Mouse (Mus musculus) G1E (cell line): ENCODE data around the gene Ermp1.

Experiments used
- CTCF ChIP-seq: IDR thresholded peaks from 2 replicates; pipeline ENCODE4 v1.5.1; 2012; ENCODE audit warnings: low read depth, low read length, inconsistent platforms, mixed read lengths
- GATA1 ChIP-seq: IDR thresholded peaks from 2 replicates; pipeline ENCODE4 v1.6.1; 2012; ENCODE audit warnings: borderline replicate concordance, low read length, inconsistent platforms, mixed read lengths
- POLR2AphosphoS5 ChIP-seq: IDR thresholded peaks from 2 replicates; pipeline ENCODE4 v1.6.1; 2012; ENCODE audit warnings: low read depth, low read length, inconsistent platforms; ENCODE audit not compliant: insufficient replicate concordance
- TAL1 ChIP-seq: conservative IDR thresholded peaks from 2 replicates; pipeline ENCODE4 v1.6.1; 2012; ENCODE audit warnings: low read depth, low read length, inconsistent platforms, mixed read lengths

DNA sequence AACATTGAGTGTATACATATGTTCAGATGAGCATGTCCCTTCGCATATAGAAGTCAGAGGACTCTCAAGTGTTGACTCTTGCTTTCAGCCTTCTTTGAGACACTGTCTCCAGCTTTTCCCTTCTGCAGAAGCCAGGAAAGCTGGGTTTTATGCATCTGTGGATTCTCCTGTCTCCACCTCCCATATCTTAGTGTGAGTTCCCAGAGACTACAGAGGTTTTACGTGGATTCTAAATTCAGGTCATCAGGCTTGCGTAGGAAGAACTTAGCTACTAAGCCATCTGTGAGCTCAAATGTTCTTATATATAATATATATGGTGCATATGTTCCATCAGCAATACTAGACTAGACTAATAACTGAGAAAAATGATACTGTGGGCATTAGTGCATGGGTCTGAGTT lies 51.9 kb downstream of the Ermp1 start:
- TF ChIP-seq CTCF (no peak), GATA1 (no peak), TAL1 (no peak), POLR2AphosphoS5 (no peak)
